Mouse (Mus musculus) liver, adult 2 months (tissue): ENCODE data around the gene Musk.

Experiments
- CTCF ChIP-seq: fragments of 200-500 bp; IDR thresholded peaks from 2 replicates; pipeline ENCODE4 v1.5.1; 2011; ENCODE audit warnings: low read depth, low read length, control low read depth
- POLR2A ChIP-seq: fragments of 200-500 bp; IDR thresholded peaks from 2 replicates; pipeline ENCODE4 v1.6.1; 2011; ENCODE audit warnings: low read length, control low read depth; ENCODE audit not compliant: insufficient read depth; ENCODE audit errors: extremely low read depth

- no peak for TF ChIP-seq CTCF
- no peak for TF ChIP-seq POLR2A
Measured at GRCm38 (mm10) chr4:58371106-58371505, 85.3 kb downstream of the Musk start.
